ENCODE assay signal across 9 mouse cellular contexts in genomic region chr19:40818764-40819163, GRCm38 (mm10). TPM values are rescaled to one million over a fixed set of nuclear protein-coding genes. Genes with fewer than 3 reads are reported as not detected.
DNase-seq lines count a peak whose midpoint lies in the region; ATAC-seq and TF ChIP-seq lines count a peak whose summit lies in the region.
"Had no signal": no experiment of that assay in that cellular context is flagged by ENCODE, and none has a peak within 500 bp of the region (broad histone marks: within the 10 kb centered on the region; RNA-seq: fewer than 3 reads in every experiment).

No protein-coding gene starts in this region.

- no peaks in the 10 kb centered on the region for H3K4me1 ChIP-seq in heart, embryonic 10.5 days
- H3K4me1 ChIP-seq in lung, postnatal 0 days (ENCODE audit: insufficient read depth, low read depth, low read length): no peaks in the 10 kb centered on the region

- WGBS in heart, embryonic 10.5 days: 60% methylated on average over 7 of the region's 7 CpGs
- WGBS in lung, postnatal 0 days: 22% methylated on average over 7 of the region's 7 CpGs

- H3K9ac ChIP-seq in lung, postnatal 0 days (replicated peaks; ENCODE audit: low read depth): no peak overlapping the region

- intact Hi-C loops in heart, postnatal 36 days (cut with DNase I): no loop called here

- no peak overlapping the region for H3K4me2 ChIP-seq in lung, postnatal 0 days (replicated peaks; ENCODE audit: low read depth, low read length)

- no peak for DNase-seq in heart, embryonic 10.5 days (ENCODE audit: low spot score)
- DNase-seq in heart, postnatal 36 days: no peak
- DNase-seq in c-Kit-positive CD71-negative TER-119-negative erythroid progenitor cells, embryonic 14.5 days (ENCODE audit: low read depth): peak; percentile 58
- DNase-seq in lung, postnatal 0 days (ENCODE audit: low spot score): peak; percentile 27
- DNase-seq in spleen, postnatal 36 days (ENCODE audit: low spot score in 2 of 2): peak; percentile 85 to 91
- DNase-seq in frontal cortex, postnatal 14 days (ENCODE audit: low spot score in 2 of 2): no peak
- DNase-seq in cerebellum, adult 9-10 months: no peak
- DNase-seq in layer of hippocampus, adult 9-10 months (ENCODE audit: low spot score): no peak
- DNase-seq: cerebellum, adult 11 months had no signal

- no peak overlapping the region for H3K4me3 ChIP-seq in heart, embryonic 10.5 days
- no peak overlapping the region for H3K4me3 ChIP-seq in lung, postnatal 0 days (ENCODE audit: low read depth, low read length)

- no peak for ATAC-seq in lung, postnatal 0 days

- H3K9me3 ChIP-seq in heart, embryonic 10.5 days: no peaks in the 10 kb centered on the region
- no peaks in the 10 kb centered on the region for H3K9me3 ChIP-seq in lung, postnatal 0 days (ENCODE audit: low read length)

- no peaks in the 10 kb centered on the region for H3K36me3 ChIP-seq in heart, embryonic 10.5 days
- H3K36me3 ChIP-seq in lung, postnatal 0 days (ENCODE audit: insufficient read depth, low read length): no peaks in the 10 kb centered on the region

- peak; percentile 39; the same call in 1 of the 2 replicates for TF ChIP-seq CTCF in lung, postnatal 0 days (IDR thresholded peaks at IDR 0.05)

- 0 out of 2 replicates have a peak overlapping the region, but pooled peaks have one; percentile 29 for H3K27ac ChIP-seq in heart, embryonic 10.5 days
- H3K27ac ChIP-seq in lung, postnatal 0 days (ENCODE audit: low read length): no peak overlapping the region

- H3K27me3 ChIP-seq in heart, embryonic 10.5 days (ENCODE audit: insufficient read depth, poor library complexity, severe bottlenecking): no peaks in the 10 kb centered on the region
- no peaks in the 10 kb centered on the region for H3K27me3 ChIP-seq in lung, postnatal 0 days (replicated peaks; ENCODE audit: insufficient read depth, low read length)

- no peak for TF ChIP-seq EP300 in lung, postnatal 0 days (IDR thresholded peaks at IDR 0.05)

RNA-seq across cellular contexts. Expression of gene Ccnj, which starts 12.3 kb away (rescaled TPM):
- 12.3 and 14.7 TPM in 2 replicates for polyA plus RNA-seq in heart, embryonic 10.5 days (2016; fragmentation: Nextera tagmentation; extraction: Ambion mirVana)
- 1 to 10 TPM; 4.1 to 5.1 TPM for total RNA-seq in heart, postnatal 36 days (2021)
- 12.7 and 14.8 TPM in 2 replicates for polyA plus RNA-seq in lung, postnatal 0 days (2015; fragmentation: Nextera tagmentation; extraction: Ambion mirVana)

Comparison
In these comparisons a context has a peak if more than half of its experiments do, and no peak if none do; other contexts are left out.
1. DNase-seq: peak in c-Kit-positive CD71-negative TER-119-negative erythroid progenitor cells, embryonic 14.5 days (single experiment), lung, postnatal 0 days (single experiment) and spleen, postnatal 36 days (2 of 2); none in heart, embryonic 10.5 days (single experiment), heart, postnatal 36 days (0 of 2), frontal cortex, postnatal 14 days (0 of 2), cerebellum, adult 9-10 months (single experiment) and layer of hippocampus, adult 9-10 months (single experiment).